Mouse (Mus musculus): ENCODE measurements around the gene Trim45.

Gene Trim45

GRCm38 (mm10) chr3:100931332-100932076, 9.5 kb downstream of the Trim45 start:
- no peak for DNase-seq (ENCODE audit: low spot score)

- no peak for DNase-seq (ENCODE audit: low spot score)
These were observed 10.3 kb downstream of the Trim45 start for GRCm38 (mm10) chr3:100932077-100932944.

GRCm38 (mm10) chr3:100935521-100935920, 13.5 kb downstream of the Trim45 start:
- DNase-seq (ENCODE audit: low spot score): no peak

GRCm38 (mm10) chr3:100936201-100936600, 14.2 kb downstream of the Trim45 start:
- no peak for DNase-seq (ENCODE audit: low spot score)

- DNase-seq (ENCODE audit: low spot score): no peak
These were observed 16.2 kb downstream of the Trim45 start for GRCm38 (mm10) chr3:100938211-100938610.

GRCm38 (mm10) chr3:100940496-100941037, 18.6 kb downstream of the Trim45 start:
- no peak for DNase-seq (ENCODE audit: low spot score)

- no peak for DNase-seq (ENCODE audit: low spot score)
These were observed 25.3 kb downstream of the Trim45 start for GRCm38 (mm10) chr3:100947286-100947685.

- DNase-seq (ENCODE audit: low spot score): no peak
These were observed 29.5 kb downstream of the Trim45 start for GRCm38 (mm10) chr3:100951531-100951930.

GRCm38 (mm10) chr3:100954616-100955015, 32.6 kb downstream of the Trim45 start:
- no peak for DNase-seq (ENCODE audit: low spot score)

GRCm38 (mm10) chr3:100961007-100961406, 39.0 kb downstream of the Trim45 start:
- no peak for DNase-seq (ENCODE audit: low spot score)

GRCm38 (mm10) chr3:100961501-100961900, 39.5 kb downstream of the Trim45 start:
- no peak for DNase-seq (ENCODE audit: low spot score)

GRCm38 (mm10) chr3:100963849-100964542, 42.0 kb downstream of the Trim45 start:
- no peak for DNase-seq (ENCODE audit: low spot score)

GRCm38 (mm10) chr3:100969176-100969917, 47.3 kb downstream of the Trim45 start, which contains the start of gene Ttf2:
Gene Ttf2 (minus strand): TSS chr3:100969663.
- DNase-seq (ENCODE audit: low spot score): peak; percentile 87

- DNase-seq (ENCODE audit: low spot score): peak; percentile 50
These were observed 51.9 kb downstream of the Trim45 start for GRCm38 (mm10) chr3:100973906-100974305.

- no peak for DNase-seq (ENCODE audit: low spot score)
These were observed 57.3 kb downstream of the Trim45 start for GRCm38 (mm10) chr3:100979290-100979689.
